Mouse (Mus musculus): ENCODE data around the gene Ankrd65.
"Not testable (repeated sequence)": the region's sequence is repeated elsewhere in the genome, so short reads cannot be mapped to it uniquely, and the experiment has no call there.

The Ankrd65 gene

DNA sequence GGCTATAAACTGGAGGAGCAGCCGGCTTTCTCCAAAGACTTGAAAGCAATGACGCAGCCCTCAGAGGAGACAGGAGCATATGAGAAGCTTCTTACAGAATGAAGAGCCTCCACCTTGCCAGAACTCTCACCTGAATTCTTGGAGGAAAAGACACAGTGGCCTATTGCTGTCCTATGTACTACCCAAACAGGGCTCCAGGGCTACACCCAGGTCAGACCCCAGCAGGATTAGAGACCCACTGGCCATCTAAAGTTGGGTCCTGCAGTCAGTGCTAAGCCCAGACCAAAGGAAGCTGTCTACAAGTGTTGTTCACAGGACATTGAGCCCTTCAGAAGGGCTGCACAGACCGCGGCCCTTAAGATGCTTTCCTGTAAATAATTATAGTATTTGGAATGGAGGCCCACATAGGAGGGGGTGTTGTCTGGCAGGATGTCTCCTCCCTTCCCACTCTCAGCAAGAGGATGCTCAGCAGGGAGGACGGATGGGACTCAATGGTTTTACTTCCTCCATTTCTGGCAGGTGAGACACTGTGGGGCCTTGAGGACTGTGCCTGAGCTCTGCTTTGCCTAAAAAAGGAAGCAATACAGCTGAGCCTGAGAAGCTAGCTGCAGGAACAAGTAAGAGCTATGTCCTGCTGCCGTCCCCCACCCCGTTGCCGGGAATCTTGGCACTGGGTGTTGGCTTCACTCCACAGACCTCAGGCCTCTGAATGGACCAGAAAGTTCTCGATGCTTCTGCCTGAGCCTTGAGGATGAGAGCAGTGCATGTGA, 15.1 kb upstream of the Ankrd65 start:
- DNase-seq (ENCODE audit: low read depth) = peak; percentile 63

DNA sequence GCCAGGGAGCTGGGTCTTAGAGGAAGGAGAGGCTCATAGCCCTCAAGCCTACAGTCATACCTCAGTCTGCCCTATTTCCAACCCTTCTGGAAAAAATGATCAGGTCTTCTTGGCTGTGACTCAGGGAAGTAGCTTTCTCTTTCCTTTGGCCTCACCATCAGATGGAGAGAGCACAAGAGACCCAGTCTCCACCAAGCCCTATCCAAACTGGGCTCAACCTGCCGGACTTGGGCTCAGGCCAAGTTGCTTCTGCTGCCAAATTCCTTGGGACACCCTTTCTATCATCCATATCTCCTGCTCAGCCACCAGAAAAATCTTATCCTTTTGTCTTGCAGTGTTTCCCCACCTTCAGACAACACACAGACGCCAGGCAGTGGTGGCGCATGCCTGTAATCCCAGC, 14.4 kb upstream of the Ankrd65 start:
- DNase-seq (ENCODE audit: low read depth) = no peak

GRCm38 (mm10) chr4:155776704-155777335, 13.4 kb upstream of the Ankrd65 start:
- DNase-seq (ENCODE audit: low read depth) = no peak

DNA sequence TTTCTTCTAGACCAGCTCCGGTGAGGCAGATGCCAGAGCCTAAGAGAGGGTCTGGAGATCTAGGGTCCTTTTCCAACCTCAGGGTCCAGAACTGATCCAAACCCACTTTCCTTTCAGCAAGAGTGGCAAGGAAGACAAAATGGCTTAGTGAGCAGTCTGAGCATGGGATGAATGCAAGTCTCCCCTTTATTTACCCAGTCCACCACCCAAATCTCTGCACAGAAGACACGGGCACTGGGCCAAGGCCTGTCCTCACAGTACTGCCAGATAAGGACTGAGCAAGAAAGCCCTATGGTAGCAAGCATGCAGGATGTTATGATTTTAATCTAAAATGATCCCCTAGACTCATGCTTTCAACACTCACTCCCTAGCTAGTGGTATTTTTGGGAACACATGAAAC, 12.4 kb upstream of the Ankrd65 start:
- DNase-seq (ENCODE audit: low read depth) = no peak

DNA sequence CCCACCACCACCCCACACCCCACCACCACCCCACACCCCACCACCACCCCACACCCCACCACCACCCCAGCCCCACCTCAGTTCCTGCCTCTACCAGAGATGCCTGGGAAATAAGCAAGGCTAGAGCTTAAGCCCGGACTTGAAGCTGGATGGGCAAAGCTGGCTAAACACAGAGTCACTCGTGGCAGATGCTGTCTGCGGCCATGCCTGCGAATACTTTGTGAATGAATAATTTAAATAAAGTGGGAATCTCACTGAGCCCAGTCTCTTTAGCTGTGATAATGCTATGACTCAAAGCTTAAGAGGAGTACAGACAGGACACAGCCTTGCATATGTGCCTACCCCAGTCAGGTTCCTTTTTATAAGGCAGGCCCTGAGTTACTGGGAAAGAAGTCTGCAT, 10.7 kb upstream of the Ankrd65 start:
- DNase-seq (ENCODE audit: low read depth) = no peak

DNA sequence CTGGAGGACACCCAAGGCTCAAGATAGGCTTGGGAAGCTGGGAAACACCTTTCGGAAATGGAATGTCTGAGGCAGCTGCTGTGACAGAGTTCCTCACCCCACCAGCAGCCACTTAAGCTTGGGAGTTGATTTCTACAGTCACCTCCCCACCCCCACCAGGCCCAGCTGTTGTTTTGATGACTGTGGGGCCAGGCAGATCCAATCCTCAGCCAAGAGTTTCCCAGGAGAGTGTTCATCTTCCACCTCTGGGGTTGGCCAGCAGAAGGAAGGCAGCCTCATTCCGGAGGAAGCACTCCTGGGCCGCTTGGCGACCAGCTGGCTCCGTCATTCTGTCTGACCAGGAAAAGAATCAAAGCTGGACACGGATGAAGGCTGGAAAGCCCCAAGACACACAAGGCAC, 9.3 kb upstream of the Ankrd65 start:
- no peak for DNase-seq (ENCODE audit: low read depth)

GRCm38 (mm10) chr4:155783486-155784080, 6.7 kb upstream of the Ankrd65 start:
- DNase-seq (ENCODE audit: low read depth) = no peak

DNA sequence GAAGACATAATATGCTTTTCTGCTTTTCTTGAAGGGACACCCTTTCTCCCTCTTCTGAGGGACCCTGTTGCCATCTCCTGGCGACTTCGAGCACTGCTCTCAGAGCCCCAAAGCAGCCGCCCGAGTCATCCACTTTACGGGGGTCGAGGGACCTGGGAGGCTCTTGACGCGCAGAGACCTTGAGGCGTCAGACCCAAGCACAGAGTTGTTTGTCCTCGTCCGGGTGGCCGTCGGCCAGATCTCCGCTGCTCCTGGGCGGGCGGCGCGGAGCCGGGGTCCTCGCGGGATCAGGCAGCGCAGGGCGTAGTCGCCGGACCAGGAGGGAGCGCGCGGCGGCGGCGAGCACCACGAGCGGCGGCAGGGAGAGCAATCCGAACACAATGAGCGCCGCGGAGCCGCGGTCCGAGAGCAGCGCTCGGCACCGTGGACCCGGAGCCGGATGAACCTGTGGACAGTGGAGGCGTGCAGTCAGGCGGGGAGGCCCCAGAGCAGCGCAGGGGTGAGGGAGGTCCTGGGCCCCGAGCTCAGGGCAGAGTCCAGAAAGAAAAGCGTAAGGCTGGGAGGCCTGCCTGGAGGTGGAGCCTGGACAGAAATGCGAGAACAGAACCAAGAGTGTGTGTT, 6.0 kb upstream of the Ankrd65 start:
- no peak for DNase-seq (ENCODE audit: low read depth)

DNA sequence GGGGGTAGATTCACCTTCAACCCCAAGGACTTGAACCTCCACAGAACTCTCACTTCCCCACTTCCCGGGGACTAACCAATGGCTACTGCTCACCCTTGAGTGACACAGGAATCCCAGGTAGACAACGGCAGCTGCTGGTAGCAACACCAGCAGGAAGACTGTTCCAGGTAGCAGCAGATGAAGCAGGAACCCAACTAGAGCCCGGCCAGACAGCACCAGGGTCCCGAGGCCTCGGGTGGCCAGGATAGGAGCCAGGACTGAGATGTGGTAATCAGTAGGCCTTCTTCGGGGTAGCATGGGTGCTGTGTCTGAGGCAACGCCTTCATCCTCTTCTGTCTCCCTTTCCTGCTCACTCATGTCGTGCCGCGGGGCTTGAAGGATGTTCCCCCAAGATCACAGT, 5.0 kb upstream of the Ankrd65 start:
- DNase-seq (ENCODE audit: low read depth) = no peak

- DNase-seq (ENCODE audit: low read depth) = no peak
Measured at GRCm38 (mm10) chr4:155785819-155786218, 4.4 kb upstream of the Ankrd65 start, which contains the start of gene Tmem88b. Tmem88b (minus strand) TSS chr4:155785874.

GRCm38 (mm10) chr4:155788300-155788699, 1.9 kb upstream of the Ankrd65 start:
- no peak for DNase-seq (ENCODE audit: low read depth)

DNA sequence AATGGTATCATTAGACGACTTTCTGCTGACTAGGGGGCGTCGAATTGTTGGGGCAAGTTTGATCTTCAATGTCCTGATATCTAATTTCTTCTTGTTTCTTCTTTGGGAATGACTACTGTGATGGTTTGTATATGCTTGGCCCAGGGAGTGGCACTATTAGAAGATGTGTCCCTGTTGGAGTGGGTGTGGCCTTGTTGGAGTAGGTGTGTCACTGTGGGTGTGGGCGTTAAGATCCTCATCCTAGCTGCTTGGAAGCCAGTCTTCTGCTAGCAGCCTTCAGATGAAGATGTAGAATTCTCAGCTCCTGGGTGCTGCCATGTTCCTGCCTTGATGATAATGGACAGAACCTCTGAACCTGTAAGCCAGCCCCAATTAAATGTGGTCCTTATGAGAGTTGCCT, 1.4 kb upstream of the Ankrd65 start:
- DNase-seq (ENCODE audit: low read depth) = not testable (repeated sequence)

GRCm38 (mm10) chr4:155790650-155791161, 467 bp downstream of the Ankrd65 start:
- DNase-seq (ENCODE audit: low read depth) = no peak

- DNase-seq (ENCODE audit: low read depth) = no peak
Measured at GRCm38 (mm10) chr4:155791240-155791933, 1.1 kb downstream of the Ankrd65 start.

DNA sequence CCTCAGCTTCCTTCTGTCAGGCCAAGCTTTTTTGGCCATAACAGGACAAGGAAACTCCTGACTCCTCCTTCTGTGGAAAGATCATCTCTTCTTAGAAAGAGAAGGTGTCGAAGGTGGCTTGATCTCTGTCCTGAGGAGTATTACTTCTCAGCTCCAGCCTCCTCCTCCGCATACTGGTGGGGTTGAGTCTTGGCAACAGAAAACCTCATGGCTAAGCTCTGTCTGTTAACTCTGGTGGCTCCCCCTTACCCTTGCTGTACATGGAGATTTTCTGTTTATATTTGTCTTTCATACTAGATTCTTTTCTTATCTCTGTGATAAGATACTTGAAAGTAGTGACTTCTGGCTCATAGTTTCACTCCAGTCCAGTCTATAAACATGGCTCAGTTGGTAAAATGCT, 3.5 kb downstream of the Ankrd65 start:
- DNase-seq (ENCODE audit: low read depth) = no peak

- DNase-seq (ENCODE audit: low read depth) = no peak
Measured at GRCm38 (mm10) chr4:155802075-155802474, 11.8 kb downstream of the Ankrd65 start.

DNA sequence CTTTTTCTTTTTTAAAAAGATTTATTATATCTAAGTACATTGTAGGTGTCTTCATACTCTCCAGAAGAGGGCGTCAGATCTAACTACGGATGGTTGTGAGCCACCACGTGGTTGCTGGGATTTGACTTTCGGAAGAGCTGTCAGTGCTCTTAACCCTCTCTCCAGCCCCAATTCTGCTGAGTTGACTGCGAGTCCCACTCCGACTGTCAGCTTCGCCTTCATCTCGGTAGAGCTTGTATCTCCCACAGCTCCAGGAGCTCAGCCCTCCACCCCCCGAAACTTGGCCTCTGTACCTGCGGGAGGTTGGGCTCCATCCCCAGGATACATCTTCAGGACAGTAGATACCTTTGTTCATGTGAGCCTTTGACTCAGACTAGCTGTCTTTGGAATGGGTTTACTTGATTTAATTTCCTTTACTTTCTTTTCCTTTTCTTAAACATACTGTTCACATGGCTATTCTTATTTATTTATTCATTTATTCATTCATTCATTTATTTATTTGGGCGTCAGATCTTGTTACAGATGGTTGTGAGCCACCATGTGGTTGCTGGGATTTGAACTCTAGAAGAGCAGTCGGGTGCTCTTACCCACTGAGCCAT, 12.6 kb downstream of the Ankrd65 start, which contains the start of gene Mrpl20:
Gene Mrpl20, plus strand, starts transcription at position 138 of the 599 bp plus-strand sequence.
- no peak for DNase-seq (ENCODE audit: low read depth)

GRCm38 (mm10) chr4:155803340-155804041, 13.3 kb downstream of the Ankrd65 start:
- DNase-seq (ENCODE audit: low read depth) = peak; percentile 70

DNA sequence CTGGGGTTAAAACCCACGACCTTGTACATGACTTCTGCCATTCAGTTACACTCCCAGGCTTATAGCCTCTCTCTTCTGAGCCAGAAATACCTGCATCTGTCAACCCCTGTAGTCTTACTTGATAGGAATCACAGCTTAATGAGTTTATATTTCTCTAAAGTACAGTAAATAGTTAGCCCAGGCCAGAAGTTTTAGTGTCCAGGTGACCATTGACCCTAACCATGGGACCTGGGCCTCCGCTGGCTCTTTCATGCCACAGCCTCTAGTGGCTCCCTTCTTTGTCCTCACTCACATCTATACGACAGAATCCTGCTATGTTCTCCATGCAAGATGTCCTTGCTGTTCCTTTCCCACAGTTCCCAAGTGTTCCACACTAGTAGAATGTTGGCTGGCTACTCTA, 17.6 kb downstream of the Ankrd65 start:
- DNase-seq (ENCODE audit: low read depth) = no peak

DNA sequence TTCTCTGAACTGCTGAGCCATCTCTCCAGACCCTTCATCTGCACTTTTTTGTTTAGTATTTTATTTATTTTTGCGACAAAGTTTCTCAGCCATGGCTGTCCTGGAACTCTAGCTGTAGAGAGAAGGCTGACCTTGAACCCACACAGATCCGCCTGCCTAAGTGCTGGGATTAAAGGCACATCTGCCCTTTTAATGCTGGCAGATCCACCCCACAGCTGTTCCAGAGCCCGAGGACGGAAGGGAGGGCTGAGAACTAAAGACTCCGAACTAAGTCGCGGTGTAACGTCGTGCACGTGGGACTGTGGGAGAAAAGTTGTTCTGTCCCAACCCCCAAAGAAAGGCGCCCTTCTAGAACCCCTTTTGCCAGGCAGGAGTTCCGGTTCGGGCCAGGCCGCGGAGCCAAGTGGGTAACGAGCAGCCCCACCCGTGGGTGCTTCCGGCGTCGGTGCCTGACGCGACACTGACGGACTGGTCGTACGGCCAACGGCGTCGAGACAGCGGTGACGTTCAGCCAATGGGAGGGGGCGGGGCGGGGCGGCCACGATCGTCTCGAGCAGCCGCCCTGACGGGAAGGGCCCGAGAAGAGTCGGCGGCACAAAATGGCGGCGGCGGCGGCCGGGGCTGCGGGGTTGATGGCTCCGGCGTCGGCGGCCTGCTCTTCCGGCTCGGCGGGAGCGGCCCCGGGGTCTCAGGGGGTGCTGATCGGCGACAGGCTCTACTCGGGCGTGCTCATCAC, 21.9 kb downstream of the Ankrd65 start, which contains the start of gene Ccnl2:
Gene Ccnl2, plus strand, starts transcription at position 561 of the 736 bp plus-strand sequence.
- peak; percentile 86 for DNase-seq (ENCODE audit: low read depth)
